Mouse (Mus musculus): ENCODE results near the gene Arhgap4. TPM values are rescaled to one million over a fixed set of nuclear protein-coding genes. Genes with fewer than 3 reads are reported as not detected.
A peak's percentile ranks its signal among the peaks of the same experiment; 100 is the strongest.

Gene Arhgap4
- 3.1 and 3.5 TPM in 2 replicates for polyA plus RNA-seq (2015; fragmentation: Nextera tagmentation; extraction: Ambion mirVana)

DNA sequence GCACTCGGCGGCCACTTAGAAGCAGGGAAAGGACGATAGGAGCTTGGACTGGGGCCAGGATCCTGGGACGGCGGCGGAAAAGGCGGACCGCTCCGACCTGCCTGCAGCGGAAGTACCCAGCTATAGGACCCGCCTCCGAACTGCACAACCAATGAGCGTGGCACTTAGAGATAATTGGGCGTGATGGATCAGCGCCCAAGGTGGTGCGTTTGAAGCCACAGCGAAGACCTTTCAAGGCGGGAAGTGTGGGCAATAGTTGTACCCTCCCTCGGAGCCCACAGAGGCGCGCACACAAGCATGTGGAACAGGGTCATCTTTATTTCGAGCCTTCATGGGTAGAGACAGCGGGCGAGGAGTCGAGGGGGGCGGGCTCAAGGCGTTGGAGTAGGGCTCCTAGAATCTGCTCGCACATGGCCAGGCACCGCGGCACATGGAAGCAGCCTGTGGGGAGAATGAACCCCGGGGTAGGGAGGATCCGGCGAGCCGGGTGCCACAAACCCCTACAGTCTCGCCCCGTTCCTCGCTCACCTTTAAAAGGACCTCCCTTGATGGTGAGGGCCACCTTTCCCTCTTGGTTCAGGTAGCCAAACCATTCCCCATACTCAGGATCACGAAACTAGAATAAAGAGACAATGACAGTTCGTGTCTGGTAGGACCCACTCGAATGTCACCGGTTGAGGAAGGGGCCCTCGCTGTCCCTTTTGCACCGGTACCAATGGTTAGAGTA, at the start of gene Arhgap4, which contains the start of gene Naa10:
TSS of gene Arhgap4 (minus strand) at position 48 of the 727 bp plus-strand sequence.
TSS of gene Naa10 (minus strand) at position 122 of the 727 bp plus-strand sequence.
- H3K4me1 ChIP-seq (replicated peaks; ENCODE audit: control insufficient read depth, insufficient read depth, low read length) = no peaks in the 10 kb centered on the region
- ATAC-seq (ENCODE audit: low read depth) = peak; percentile 98
- no peaks in the 10 kb centered on the region for H3K36me3 ChIP-seq (ENCODE audit: control insufficient read depth, insufficient read depth, low read length)
- peak within 1 kb of the TSS; percentile 67 for H3K4me3 ChIP-seq (ENCODE audit: low read length)
- WGBS = 9% methylated on average over 41 of the region's 43 CpGs
- peak within 1 kb of the TSS; percentile 80 for H3K27ac ChIP-seq (ENCODE audit: low read length)
- peak within 1 kb of the TSS; percentile 74 for H3K9ac ChIP-seq (ENCODE audit: low read length)
- H3K4me2 ChIP-seq (ENCODE audit: low read depth, low read length) = peak within 1 kb of the TSS; percentile 68
- H3K9me3 ChIP-seq (ENCODE audit: control insufficient read depth, low read length) = no peaks in the 10 kb centered on the region
- H3K27me3 ChIP-seq (ENCODE audit: control insufficient read depth, insufficient read depth, low read depth, low read length) = no peaks in the 10 kb centered on the region

DNA sequence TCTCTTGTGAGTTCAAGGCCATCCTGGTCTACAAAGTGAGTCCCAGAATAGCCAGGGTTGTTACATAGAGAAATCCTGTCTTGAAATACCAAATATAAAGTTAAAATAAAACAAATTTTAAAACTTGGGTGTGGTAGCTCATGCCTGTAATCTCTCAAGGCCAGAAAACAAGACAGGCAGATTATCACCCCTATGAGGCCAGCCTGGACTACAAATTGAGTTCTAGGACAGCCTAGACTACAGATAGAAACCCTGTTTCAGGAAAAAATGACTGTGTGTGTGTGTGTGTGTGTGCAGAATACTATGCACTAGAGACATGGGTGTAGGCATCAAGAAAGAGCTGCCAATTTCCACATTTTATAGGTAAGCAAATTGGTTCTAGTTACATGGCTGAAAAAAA, 49.1 kb upstream of the Arhgap4 start:
- Histone ChIP-seq H3K27me3 (ENCODE audit: control insufficient read depth, insufficient read depth, low read depth, low read length) (no peaks in the 10 kb centered on the region), H3K4me1 (replicated peaks; ENCODE audit: control insufficient read depth, insufficient read depth, low read length) (no peaks in the 10 kb centered on the region), H3K27ac (ENCODE audit: low read length) (no peak overlapping the region), H3K4me2 (ENCODE audit: low read depth, low read length) (no peak overlapping the region), H3K9ac (ENCODE audit: low read length) (no peak overlapping the region), H3K36me3 (ENCODE audit: control insufficient read depth, insufficient read depth, low read length) (no peaks in the 10 kb centered on the region), H3K9me3 (ENCODE audit: control insufficient read depth, low read length) (no peaks in the 10 kb centered on the region), H3K4me3 (ENCODE audit: low read length) (no peak overlapping the region)
- ATAC-seq (ENCODE audit: low read depth) = no peak

DNA sequence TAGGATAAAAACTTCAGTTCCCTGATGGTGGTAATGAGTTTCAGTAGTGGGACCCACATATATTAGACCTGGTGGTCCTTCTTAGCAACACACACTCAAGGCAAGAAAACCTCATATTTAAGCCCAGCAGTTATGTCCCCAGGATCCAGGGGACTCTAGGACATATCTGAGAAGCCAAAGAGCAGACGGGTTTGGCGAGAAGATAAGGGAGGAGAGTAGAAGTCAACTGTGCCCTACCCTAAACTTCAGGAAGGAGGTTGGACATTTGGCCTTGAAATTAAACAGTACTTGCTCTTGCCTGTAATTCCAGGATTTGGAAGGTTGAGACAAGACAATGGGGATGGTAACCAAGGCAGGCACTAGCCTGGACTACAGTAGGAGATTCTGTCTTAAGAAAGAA, 48.1 kb upstream of the Arhgap4 start:
- no peak overlapping the region for H3K9ac ChIP-seq (ENCODE audit: low read length)
- WGBS = 90% methylated on average over 2 of the region's 2 CpGs
- H3K4me3 ChIP-seq (ENCODE audit: low read length) = no peak overlapping the region
- no peaks in the 10 kb centered on the region for H3K36me3 ChIP-seq (ENCODE audit: control insufficient read depth, insufficient read depth, low read length)
- no peak overlapping the region for H3K27ac ChIP-seq (ENCODE audit: low read length)
- H3K4me1 ChIP-seq (replicated peaks; ENCODE audit: control insufficient read depth, insufficient read depth, low read length) = no peaks in the 10 kb centered on the region
- H3K9me3 ChIP-seq (ENCODE audit: control insufficient read depth, low read length) = no peaks in the 10 kb centered on the region
- no peak overlapping the region for H3K4me2 ChIP-seq (ENCODE audit: low read depth, low read length)
- no peak for ATAC-seq (ENCODE audit: low read depth)
- H3K27me3 ChIP-seq (ENCODE audit: control insufficient read depth, insufficient read depth, low read depth, low read length) = no peaks in the 10 kb centered on the region

- Histone ChIP-seq H3K27me3 (ENCODE audit: control insufficient read depth, insufficient read depth, low read depth, low read length) (no peaks in the 10 kb centered on the region), H3K27ac (ENCODE audit: low read length) (no peak overlapping the region), H3K4me1 (replicated peaks; ENCODE audit: control insufficient read depth, insufficient read depth, low read length) (no peaks in the 10 kb centered on the region), H3K4me3 (ENCODE audit: low read length) (no peak overlapping the region), H3K9me3 (ENCODE audit: control insufficient read depth, low read length) (no peaks in the 10 kb centered on the region), H3K9ac (ENCODE audit: low read length) (no peak overlapping the region), H3K4me2 (ENCODE audit: low read depth, low read length) (no peak overlapping the region), H3K36me3 (ENCODE audit: control insufficient read depth, insufficient read depth, low read length) (no peaks in the 10 kb centered on the region)
- ATAC-seq (ENCODE audit: low read depth) = no peak
- 86% methylated on average over 1 of the region's 1 CpGs for WGBS
These were observed 47.5 kb upstream of the Arhgap4 start for GRCm38 (mm10) chrX:73969167-73969566.

DNA sequence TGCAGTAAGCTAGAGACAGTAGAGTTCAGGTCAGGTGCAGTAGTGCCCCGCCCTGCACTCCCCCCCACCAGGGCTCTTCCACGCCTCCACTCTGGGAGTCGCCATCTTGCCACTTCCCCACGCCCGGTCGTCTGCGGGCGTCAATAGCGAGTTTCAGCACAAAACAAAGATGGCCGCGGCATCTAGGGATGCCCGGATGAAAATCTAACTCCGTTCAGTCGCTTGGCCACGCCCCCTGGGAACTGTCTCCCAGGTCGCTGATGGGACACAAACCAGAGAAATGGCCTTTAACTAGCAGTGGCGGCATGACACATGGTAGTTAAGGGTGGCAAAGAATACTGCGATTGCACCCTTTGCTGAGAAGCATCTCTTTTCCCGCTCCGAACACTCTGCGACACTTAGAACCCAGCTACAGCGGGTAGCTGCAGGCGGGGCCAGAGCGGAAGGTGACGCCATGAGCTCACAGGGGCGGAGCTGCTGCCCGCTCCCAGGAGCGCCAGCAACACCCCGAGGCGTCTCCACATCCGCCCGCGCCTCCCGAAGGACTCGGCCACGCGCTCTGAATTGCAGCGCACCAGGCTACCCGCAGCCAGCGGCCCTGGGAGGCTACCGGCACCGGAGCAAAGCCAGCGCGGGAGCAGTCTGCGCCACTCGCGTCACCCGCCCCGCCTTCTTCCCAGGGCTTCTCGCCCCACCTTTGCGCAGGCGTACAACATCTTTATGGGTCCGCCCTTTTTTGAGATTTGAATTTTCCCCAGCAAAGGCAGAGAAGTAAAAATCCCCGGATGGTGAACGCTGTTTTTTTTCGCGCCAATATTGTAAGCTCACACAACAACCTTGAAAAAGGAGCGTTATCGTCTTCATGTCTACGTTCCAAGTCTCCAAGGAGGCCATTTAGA, 45.8 kb upstream of the Arhgap4 start:
- Histone ChIP-seq H3K4me1 (replicated peaks; ENCODE audit: control insufficient read depth, insufficient read depth, low read length) (peaks cover 12% of the 10 kb centered on the region; the same call in 1 of the 2 replicates), H3K9me3 (ENCODE audit: control insufficient read depth, low read length) (no peaks in the 10 kb centered on the region), H3K4me2 (ENCODE audit: low read depth, low read length) (peak overlapping the region; percentile 53), H3K27me3 (ENCODE audit: control insufficient read depth, insufficient read depth, low read depth, low read length) (no peaks in the 10 kb centered on the region), H3K4me3 (ENCODE audit: low read length) (peak overlapping the region; percentile 77), H3K9ac (ENCODE audit: low read length) (peak overlapping the region; percentile 79), H3K36me3 (ENCODE audit: control insufficient read depth, insufficient read depth, low read length) (no peaks in the 10 kb centered on the region), H3K27ac (ENCODE audit: low read length) (peak overlapping the region; percentile 99)
- peak; percentile 87 for ATAC-seq (ENCODE audit: low read depth)
- WGBS = 12% methylated on average over 59 of the region's 60 CpGs

DNA sequence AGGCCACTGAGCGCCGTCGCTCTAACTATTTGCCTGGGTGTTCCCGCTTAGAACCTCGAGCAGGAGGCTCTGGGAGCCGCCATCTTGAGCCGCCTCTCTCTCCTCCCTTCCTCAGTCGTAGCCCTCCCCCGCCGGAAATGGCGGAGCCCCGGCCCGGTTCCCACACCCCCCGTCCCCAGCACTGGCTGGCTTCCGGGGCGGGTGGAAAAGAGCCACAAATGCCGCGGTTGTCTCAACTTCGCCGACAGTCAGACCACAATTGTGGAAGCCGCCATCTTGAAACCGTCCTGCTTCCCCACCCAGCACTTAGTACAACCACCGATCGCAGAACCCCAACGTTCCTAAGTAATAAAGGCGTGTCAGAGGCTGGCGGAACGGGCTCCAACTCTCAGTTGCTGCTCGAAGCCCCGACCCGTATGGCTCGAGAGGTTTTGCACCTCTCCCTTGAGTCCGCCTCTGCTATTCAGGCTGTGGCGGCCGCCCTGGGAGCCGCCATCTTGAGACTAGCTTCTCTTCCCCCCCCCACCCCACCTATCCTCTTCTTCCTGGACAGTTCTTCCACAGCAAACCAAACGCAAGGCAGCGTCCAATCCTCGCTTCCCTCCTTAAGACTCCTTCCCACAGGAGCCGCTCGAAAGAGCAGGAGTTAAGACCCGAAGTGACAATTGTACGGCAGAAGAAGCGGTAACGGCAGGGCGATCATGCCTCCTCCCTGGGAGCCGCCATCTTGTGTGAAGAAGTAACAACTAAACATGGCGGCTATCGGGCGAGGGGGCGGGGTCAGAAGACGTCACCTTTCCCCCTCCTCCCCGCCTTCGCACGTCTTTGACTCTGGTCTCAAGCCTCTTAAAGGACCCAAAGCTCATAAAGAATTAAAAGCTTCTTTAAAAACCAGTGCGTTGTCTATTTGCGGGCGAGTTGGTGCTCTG, 44.8 kb upstream of the Arhgap4 start, which contains the start of gene Hcfc1:
TSS of gene Hcfc1 (minus strand) at position 110 of the 929 bp plus-strand sequence.
- Histone ChIP-seq H3K27me3 (ENCODE audit: control insufficient read depth, insufficient read depth, low read depth, low read length) (no peaks in the 10 kb centered on the region), H3K27ac (ENCODE audit: low read length) (peak within 1 kb of the TSS; percentile 99), H3K36me3 (ENCODE audit: control insufficient read depth, insufficient read depth, low read length) (no peaks in the 10 kb centered on the region), H3K4me1 (replicated peaks; ENCODE audit: control insufficient read depth, insufficient read depth, low read length) (peaks cover 13% of the 10 kb centered on the region; the same call in 1 of the 2 replicates), H3K9me3 (ENCODE audit: control insufficient read depth, low read length) (no peaks in the 10 kb centered on the region), H3K4me2 (ENCODE audit: low read depth, low read length) (peak within 1 kb of the TSS; percentile 68), H3K4me3 (ENCODE audit: low read length) (peak within 1 kb of the TSS; percentile 77), H3K9ac (ENCODE audit: low read length) (peak within 1 kb of the TSS; percentile 79)
- WGBS = 15% methylated on average over 54 of the region's 58 CpGs
- peak; percentile 78 for ATAC-seq (ENCODE audit: low read depth)

DNA sequence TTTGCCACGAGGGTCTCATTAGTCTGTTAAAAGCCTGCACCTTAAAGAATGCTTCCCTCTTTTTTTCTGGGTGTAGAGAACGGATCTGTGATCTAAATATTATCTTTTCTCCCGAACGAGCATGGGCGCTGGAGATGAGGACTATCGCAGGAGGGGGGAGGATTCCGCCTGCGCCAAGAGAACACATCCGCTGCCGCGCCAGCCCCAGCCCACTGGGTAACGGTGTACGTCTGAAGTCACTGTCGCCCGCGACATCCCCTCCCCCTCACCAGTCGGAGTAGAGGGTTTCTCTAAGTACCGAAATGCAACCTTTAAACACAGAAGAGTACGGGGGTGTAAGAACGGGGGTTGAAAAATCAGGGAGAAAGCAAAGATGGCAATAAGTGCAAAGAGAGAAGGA, 43.6 kb upstream of the Arhgap4 start:
- no peaks in the 10 kb centered on the region for H3K27me3 ChIP-seq (ENCODE audit: control insufficient read depth, insufficient read depth, low read depth, low read length)
- 17% methylated on average over 20 of the region's 20 CpGs for WGBS

GRCm38 (mm10) chrX:73964363-73964762, 42.7 kb upstream of the Arhgap4 start:
- Histone ChIP-seq H3K36me3 (ENCODE audit: control insufficient read depth, insufficient read depth, low read length) (no peaks in the 10 kb centered on the region; the same call in 1 of the 2 replicates), H3K4me3 (ENCODE audit: low read length) (peak overlapping the region; percentile 77), H3K27me3 (ENCODE audit: control insufficient read depth, insufficient read depth, low read depth, low read length) (no peaks in the 10 kb centered on the region), H3K27ac (ENCODE audit: low read length) (peak overlapping the region; percentile 31), H3K4me1 (replicated peaks; ENCODE audit: control insufficient read depth, insufficient read depth, low read length) (peaks cover 13% of the 10 kb centered on the region; the same call in 1 of the 2 replicates), H3K4me2 (ENCODE audit: low read depth, low read length) (peak overlapping the region; percentile 68), H3K9ac (ENCODE audit: low read length) (peak overlapping the region; percentile 60), H3K9me3 (ENCODE audit: control insufficient read depth, low read length) (no peaks in the 10 kb centered on the region)
- WGBS = 31% methylated on average over 3 of the region's 3 CpGs
- no peak for ATAC-seq (ENCODE audit: low read depth)

More for the DNA sequence above, 43.6 kb upstream of the Arhgap4 start:
- Histone ChIP-seq H3K4me3 (ENCODE audit: low read length) (peak overlapping the region; percentile 77), H3K9me3 (ENCODE audit: control insufficient read depth, low read length) (no peaks in the 10 kb centered on the region), H3K4me1 (replicated peaks; ENCODE audit: control insufficient read depth, insufficient read depth, low read length) (peaks cover 13% of the 10 kb centered on the region; the same call in 1 of the 2 replicates), H3K36me3 (ENCODE audit: control insufficient read depth, insufficient read depth, low read length) (no peaks in the 10 kb centered on the region), H3K9ac (ENCODE audit: low read length) (peak overlapping the region; percentile 79), H3K27ac (ENCODE audit: low read length) (peak overlapping the region; percentile 99), H3K4me2 (ENCODE audit: low read depth, low read length) (peak overlapping the region; percentile 68)
- no peak for ATAC-seq (ENCODE audit: low read depth)

Data from lung, embryonic 16.5 days (tissue).